Mouse (Mus musculus) right cerebral cortex, postnatal 36 days (tissue): ENCODE results near the gene Bnip1.

Experiments used
- DNase-seq, 2 experiments: peaks; one replicate each; pipeline ENCODE4 v3.0.0; 2022; ENCODE audit warnings: low spot score in 2 of 2, mixed read lengths in 1 of 2

The Bnip1 gene

DNA sequence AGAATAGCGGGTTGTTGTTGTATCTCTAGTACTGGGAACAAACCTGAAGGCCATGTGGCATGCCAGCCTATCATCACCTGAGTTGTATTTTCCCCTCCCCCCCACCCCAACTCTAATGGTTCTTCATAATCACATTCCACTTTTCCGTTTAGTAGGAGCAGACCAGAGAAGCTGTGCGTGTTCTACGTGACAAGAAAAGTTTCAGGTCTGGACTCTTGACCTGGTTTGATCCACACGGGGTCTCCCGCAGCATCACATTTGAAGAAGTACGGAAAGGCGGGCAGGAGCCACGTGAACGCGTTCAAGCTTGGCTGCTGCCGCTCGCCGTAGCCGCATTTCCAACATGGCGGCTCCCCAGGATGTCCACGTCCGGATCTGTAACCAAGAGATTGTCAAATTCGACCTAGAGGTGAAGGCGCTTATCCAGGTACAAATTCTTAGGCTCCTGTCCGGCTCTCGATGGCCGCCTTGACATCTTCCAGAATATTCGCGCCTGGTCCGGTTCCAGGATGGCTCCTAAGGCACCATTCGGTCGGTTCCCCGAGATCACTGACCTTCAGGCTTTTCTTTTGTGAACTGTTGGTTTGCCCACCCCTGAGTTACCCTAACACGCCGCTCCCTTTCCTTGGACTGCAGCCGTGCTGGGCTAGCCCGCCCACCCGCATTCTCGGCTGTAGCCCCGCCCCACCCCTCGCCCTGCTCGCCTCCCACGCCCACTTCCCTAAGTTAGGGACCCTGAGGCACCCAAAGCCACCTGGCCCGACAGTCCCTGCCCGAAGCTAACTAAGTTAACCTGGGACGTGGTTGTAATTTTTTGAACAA, at the start of gene Bnip1:
Gene Bnip1 (plus strand): TSS at position 317 of the 822 bp plus-strand sequence.
- peak; percentile 69 to 79 for DNase-seq

DNA sequence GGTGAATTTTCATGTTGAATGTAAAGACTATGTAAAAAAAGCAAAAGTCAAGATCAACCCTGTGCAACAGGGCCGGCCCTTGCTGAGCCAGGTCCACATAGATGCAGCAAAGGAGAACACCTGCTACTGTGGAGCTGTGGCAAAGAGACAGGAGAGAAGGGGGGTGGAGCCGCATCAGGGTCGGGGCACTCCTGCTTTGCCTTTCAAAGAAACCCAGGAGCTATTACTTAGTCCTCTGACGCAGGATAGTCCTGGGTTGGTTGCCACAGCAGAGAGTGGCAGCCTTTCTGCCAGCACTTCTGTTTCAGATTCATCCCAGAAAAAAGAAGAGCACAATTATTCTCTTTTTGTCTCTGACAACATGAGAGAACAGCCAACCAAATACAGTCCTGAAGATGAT, 38.3 kb upstream of the Bnip1 start:
- no peak for DNase-seq

DNA sequence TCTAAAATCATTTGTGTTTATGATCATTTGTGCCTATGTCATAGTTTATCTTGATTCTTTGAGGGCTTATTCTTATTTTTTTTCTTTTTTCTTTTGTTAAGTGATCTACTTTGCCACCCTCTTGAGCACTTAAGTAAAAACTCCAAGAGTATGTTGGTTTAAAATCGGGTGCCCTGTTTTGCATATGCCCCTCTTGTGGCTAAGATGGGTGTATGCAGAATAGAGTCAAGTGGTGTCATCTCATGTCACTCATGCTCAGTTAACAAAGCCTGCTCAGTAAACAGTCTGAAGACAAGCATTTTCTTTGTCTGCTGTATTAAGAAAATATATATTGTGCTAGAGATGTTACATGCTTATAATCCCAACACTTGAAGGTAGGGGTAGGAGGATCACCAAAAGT, 37.6 kb upstream of the Bnip1 start:
- DNase-seq, result no peak

DNA sequence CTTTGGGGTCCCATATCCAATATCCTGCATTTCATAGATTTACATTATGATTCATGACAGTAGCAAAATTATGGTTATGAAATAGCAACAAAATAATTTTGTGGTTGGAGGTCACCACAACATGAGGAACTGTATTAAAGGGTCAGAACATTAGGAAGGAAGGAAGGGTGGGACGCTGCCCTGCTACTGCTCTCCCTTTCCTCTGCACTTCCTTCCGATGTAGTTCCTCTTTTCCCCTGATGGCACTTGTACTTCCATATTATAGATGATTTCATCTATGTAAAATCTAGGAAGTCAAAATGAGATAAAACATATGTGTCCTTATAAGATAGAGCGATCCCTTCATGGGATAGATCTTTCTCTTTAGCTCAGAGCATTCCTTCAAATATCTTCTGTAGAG, 30.9 kb upstream of the Bnip1 start:
- no peak for DNase-seq

DNA sequence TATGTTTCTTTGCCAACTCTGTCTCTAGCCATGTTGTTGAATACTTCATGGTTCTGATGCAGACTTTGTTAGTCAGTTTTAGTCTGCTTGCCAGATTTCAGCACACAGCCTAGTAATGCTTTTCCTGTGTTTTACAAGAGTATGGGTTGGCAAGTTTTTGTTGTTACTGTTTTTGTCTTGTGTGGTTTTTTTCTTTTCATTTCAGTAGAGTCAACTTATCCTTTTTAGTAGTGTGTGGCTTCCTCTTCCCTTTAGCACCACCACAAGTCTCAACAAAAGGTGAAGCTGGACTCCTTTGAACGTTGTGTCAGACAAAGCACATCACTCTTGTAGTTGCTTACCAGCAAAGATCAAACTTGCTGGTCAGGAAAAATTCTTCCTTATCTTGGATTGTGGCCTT, 28.6 kb upstream of the Bnip1 start:
- DNase-seq, result no peak

DNA sequence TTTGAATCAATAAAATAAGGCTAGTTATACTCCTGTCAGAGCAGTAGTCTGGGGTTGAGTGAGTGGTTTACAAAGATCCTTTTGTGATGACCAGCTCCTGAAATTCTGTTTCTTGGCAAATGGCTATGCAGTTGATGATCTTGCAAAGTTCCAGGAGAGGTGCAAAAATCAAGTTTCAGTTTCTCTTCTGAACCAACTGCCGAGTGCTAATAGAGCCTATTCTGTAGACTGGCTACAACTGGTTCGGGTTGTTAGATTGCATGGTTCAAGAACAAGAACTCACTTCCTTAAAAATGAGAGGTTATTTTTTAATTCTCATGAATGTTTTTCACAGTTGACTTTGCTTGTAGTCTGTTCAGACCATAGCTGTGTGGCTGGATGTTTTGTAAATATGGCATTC, 27.4 kb upstream of the Bnip1 start:
- no peak for DNase-seq

DNA sequence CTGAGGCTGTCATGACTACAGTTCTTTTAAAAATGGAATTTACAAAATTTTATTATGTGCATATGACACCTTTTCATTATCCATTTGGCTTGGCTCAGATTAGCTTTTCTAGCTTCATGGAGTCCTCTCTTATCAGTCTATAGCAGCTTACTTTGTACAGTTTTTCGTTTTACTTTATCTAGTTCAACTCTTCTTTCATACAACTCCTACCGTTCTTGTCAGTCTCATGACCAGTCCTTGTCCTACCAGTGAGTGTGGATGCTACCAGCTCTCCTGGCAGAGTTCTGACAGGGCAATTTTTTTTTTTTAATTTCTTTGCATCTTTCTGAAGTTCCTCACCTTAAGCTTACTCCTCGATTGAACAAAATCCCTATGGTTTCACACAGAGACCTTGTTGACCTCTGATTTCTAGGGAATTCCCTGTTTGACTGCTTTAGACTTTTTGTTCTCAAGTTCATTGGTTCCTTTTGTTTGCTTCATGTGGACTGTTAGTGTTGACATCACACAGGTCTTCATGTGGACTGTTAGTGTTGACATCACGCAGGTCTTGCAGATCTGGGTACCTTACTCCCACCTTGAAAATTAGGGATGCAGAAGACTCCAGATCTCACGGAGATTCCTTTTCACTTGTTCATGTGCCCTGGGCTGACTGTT, 13.6 kb upstream of the Bnip1 start:
- DNase-seq, result no peak

DNA sequence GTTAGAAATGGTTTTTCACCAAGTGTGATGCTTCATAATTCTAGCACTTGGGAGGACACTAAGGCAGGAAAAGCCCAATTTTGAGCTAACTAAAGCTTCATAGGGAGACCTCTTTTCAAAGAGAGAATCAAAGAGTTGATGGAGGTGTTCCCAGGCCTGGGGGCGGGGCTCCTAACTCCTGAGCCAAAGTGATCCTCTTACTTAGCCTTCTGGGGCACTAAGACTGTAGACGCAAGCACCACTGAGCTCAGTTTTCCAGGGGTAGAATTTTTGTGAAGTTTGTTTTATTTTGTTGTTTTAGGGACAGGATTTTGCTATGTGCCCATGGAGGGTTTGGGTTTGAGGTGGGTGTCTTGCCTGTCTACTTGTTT, 13.1 kb upstream of the Bnip1 start:
- DNase-seq, result no peak

DNA sequence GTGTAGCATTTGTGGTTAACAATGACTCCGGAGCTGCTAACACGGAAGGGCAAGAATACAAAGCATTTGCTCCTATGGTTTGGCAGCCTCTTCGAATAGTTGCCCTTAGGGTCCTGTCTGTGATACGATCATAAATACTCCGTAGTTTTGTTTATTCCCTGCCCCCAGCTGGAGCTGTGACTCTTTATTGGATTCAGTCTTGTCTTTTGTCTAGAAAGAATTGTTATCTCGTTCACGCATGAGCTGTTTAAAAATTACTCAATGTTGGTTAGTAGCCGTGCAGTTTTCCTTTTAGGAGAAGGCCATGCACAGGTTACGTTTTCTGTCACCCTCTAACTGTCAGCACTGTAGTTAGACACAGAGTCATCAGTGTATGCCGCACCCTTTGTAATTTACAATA, 4.7 kb upstream of the Bnip1 start:
- DNase-seq, result no peak

DNA sequence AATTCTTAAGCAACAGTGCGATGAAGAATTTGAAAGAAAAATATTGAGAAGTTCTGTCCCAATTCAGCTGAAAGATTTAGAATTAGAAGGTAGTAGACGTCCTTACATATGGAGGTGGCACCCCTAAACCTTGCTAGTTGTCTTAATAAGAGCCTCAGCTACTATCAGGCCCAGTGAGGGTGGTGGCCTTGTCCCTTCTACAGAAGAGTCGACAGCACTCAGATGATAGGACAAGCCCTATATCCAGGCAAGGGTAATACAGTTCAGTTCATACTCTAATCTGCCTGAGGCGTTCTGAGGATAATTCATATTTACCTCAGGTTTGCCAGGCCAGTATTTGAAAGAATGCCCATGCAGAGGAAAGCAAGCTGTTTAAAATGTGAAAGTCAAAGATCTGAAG, 2.9 kb upstream of the Bnip1 start:
- DNase-seq, result no peak

DNA sequence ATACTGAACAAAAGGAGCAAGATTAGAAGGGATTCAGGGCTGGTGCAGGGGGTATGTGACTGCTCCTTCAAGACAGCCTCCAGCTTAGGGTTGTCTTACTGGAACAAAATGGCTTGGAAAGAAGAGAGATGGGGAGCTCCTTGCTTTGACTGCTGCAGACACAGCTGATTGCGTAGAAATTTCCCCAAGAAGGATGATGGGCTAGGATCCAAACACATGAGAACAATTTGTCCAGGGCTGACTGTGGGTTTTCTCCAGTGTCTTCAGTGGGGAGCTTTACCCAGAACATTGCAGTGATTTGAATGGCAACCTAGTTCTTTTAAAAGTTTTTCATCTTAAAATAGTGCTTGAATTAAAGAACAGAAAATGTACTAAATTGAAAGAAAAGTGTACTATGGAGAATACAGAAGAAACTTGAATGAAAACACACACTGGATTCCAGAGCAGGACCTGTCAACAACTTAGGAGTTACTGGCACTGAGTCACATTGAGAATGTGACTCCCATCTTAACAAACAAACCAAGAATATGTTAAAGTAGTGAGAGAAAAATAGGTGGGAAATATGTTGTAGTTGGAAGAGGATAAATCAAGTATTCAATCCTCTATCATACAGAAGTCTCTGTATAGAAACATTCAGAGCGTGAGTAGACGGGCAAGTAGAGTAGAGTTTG, 2.3 kb upstream of the Bnip1 start:
- DNase-seq, result no peak

DNA sequence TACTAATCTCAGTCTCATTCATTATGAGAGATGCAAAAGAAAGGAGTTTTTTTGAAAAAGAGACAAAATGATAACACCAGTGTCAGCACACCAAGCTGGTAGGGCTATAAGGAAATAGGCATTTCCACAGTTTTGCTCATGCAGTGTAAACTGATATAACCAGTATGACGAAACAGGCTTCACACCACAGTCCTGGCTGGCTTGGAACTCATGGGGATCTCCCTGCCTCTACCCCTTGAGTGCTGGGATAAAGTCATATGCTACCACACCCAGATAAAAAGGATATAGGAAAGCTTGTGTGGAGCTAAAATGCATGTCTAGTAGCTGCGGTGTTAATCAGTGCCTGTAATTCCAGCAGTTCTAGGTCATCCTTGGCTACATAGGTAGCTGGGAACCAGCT, 1.4 kb upstream of the Bnip1 start:
- no peak for DNase-seq

DNA sequence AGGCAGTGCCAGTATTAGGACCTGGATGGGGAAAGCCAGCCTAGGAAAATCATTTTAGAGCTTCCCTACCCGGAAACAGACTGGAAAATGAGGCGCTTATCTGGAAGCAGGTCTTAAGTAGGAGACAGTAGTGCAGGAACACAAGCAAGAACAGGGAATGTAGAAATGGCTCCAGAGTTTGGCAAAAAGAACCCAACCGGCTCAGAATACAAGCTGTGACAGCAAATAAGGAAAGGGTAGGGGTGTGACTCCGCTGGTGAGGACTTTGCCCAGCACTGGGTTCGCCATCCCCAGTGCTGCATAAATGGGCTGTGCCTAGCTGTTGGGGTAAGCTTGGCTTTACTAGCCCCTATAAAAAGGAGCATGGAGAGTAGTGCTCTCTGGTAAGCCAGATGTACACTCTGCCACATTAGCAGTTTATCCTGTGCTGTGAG, 761 bp downstream of the Bnip1 start:
- no peak for DNase-seq

DNA sequence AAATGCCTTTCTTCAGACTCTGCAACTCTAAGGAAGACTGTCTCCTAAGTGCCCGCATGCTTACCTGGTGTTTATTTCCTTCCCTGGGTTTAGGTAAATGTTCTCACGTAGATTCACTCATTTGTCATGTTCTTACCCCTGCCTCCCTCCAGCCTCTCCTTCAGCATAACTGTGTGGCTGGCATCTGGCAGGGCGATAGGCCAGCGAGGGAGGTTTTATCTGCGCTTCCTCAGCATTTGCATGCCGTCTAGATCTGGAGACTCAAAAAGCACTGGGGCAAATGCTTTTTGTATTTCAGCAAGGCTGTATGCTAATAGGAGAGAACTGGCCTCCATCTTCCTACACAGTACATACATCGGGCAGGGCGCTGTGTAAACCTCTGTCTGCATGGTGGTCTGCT, 3.7 kb downstream of the Bnip1 start:
- DNase-seq, result no peak

DNA sequence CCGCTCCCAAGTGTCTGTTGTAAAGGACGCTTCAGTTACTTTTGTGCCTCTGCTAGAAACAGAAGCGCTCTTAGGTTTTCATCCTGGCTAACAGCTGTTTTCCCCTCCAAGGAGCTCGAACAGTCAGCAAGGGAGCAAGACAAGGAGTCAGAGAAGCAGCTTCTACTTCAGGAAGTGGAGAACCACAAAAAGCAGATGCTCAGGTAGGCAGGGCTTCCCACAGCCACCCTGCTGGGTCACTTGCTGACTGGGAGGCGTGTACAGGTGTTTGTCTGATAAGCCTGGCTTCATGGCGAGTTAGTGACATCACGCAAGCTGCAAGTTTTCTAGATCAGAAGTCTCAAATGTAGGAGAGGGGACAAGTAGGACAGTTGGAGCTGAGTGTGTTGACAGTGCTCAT, 5.7 kb downstream of the Bnip1 start:
- DNase-seq, result no peak

DNA sequence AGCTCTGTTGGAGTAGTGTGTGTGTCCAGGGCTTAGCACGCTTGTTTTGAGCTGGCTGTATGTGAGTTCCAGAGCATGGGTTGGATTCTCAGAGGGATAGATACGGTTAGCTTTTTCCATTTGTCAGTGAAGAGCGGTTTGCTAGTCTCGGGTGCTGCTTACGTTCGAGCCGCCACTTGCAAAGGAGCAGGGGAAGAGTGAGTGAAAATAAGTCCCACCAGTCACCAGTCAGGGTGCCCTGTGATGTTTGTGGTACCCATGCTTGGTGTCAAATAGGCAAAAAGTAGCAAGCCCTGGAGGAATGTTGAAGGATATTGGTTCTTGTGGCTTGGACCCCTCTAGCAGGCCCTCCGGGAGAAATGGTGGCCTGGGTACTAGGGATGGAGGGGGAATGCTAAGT, 8.1 kb downstream of the Bnip1 start:
- DNase-seq, result no peak

DNA sequence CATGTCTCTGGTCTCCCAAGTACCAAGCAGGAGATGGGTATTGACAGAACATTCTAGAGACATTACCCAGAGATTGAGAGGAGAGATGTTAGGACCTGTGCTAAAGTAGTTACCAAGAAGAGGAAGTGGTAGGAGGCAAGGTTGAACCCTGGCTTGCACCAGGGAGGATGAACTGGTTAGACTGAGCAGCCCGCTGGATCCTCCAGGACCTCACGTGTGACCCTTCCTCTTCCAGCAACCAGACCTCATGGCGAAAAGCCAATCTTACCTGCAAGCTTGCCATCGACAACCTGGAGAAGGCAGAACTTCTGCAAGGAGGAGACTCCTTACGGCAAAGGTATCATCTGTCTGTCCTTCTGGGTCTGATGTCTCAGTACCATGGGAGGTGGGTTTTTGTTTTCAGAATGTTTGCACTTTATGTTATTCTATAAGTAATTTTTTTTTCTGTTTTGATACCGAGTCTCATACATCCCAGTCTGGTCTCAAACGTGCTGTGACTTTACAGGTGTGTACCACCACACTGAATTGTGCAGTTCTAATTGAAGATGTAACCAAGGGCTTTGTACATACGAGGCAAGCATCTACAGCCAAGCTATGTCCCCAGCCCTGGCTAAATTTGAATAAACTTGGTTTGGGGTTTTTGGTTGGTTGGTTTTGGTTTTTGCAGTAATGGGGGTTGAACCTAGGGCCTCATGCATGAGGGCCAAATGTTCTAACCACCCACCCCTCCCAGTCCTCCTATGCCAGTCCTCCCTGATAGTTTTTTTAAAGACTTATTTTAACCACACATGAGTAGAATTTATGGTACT, 8.8 kb downstream of the Bnip1 start:
- no peak for DNase-seq

DNA sequence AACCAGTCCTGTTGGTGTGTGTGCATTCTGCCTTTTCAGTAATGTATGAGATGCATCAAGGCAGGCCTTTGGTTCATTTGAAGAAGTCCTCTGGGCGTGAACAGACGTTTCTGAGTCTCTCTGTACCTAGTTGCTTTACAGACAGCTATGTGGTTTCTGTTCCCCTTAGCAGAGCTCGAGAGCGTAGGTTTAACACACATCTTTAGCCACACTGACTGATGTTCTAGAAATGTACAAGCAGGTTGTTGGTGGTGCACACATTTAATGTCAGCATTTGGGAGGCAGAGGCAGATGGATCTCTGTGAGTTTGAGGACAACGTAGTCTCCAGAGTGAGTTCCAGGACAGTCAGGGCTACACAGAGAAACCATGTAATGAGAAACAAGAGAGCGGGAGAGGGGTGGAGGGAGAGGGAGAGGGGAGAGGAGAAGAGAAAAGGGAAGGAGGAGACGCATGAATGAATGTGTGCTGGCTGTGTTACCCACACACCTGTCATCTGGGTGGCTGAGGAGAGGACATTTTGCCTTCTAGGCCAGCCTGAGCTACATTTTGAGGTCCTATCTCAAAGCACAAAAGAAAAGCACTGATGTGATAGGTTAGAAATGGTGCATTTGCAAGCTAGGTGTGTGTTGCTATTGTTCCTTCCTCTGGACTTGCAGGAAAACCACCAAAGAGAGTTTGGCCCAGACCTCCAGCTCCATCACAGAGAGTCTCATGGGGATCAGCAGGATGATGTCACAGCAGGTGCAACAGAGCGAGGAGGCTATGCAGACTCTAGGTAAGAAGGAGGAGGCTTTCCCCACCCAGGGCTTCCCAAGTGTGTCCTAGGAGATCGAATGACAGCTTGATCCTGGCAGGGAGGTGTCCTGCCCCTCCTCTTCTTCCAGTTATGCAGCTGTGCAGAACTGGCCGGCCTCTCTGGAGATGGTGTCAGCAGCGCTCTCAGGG, 9.7 kb downstream of the Bnip1 start:
- DNase-seq, result no peak

DNA sequence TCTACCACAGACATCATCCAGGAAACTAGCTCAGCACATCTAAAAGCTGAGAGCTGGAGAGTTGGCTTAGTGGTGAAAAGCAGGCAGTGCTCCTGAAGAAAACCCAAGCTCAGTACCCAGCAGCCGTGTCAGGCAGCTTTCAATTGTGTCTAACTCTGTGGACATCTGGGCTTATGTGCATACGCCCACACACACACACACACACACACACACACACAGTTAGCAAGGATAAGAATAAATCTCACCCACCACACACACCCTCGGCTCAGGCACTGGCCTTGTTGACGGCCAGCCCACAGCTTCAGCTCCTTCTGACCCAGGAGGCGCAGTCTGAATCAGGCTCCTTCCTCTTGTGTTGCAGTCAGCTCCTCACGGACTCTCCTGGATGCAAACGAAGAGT, 10.7 kb downstream of the Bnip1 start:
- DNase-seq, result peak; percentile 56 to 61

DNA sequence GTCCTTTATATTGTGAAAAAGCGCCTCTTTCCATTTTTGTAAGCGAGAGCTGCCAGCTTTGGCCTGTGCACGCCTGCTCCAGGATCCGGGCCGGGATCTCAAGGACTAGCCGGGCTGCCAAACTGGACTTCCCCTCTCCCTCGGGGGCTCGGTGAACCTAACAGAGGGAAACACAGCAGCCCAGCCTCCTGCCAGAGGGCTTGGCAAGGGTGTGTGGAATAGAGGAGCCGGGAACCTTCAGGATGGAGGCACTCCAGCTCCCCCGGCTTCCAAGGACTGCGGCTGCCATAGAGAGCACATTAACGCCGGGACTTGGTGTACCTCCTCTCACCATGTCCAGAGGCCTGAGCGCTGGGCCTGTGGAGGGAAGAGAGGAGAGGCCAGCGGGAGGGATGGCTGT, 11.2 kb downstream of the Bnip1 start:
- no peak for DNase-seq
